Mouse (Mus musculus): ENCODE data around the gene Ciita.

DNA sequence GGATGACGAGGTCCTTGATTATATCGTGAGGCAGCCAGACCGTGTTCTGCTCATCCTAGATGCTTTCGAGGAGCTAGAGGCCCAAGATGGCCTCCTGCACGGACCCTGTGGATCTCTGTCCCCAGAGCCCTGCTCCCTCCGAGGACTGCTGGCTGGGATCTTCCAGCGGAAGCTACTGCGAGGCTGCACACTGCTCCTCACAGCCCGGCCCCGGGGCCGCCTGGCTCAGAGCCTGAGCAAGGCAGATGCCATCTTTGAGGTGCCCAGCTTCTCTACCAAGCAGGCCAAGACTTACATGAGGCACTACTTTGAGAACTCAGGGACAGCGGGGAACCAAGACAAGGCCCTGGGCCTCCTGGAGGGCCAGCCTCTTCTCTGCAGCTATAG is 31.3 kb downstream of the Ciita start:
- no peak for TF ChIP-seq CTCF (IDR thresholded peaks at IDR 0.05; ENCODE audit: borderline replicate concordance, control insufficient read depth, extremely low read depth, insufficient read depth, low read length, poor library complexity)
- no peak for TF ChIP-seq POLR2A (IDR thresholded peaks at IDR 0.05; ENCODE audit: control insufficient read depth, extremely low read depth, insufficient read depth, low read length, poor library complexity)
